Mouse (Mus musculus) MEL (cell line): ENCODE measurements around the gene Lrrc63. TPM values are rescaled to one million over a fixed set of nuclear protein-coding genes. Genes with fewer than 3 reads are reported as not detected.

Experiments
- DNase-seq: peaks from one replicate; pipeline ENCODE4 v3.0.0; 2011; ENCODE audit warnings: low read depth, low spot score
- H3K27ac ChIP-seq: 2 replicates; pipeline ENCODE4 v1.5.1; 2012; ENCODE audit warnings: low read depth, mild to moderate bottlenecking, control low read depth, low read length, moderate library complexity; ENCODE audit not compliant: control insufficient read depth
- H3K27me3 ChIP-seq, 2 experiments: fragments of 150-350 bp in 1 of 2; sonication (generic) in 1 of 2; 2 replicates each; pipeline ENCODE4 v1.6.1; 2012; ENCODE audit warnings: low read length in 2 of 2, mild to moderate bottlenecking in 2 of 2, improper control_type of control experiment in 1 of 2, moderate library complexity in 1 of 2; ENCODE audit not compliant: insufficient read depth in 2 of 2, control insufficient read depth in 1 of 2
- H3K36me3 ChIP-seq, 2 experiments: 2 replicates each; pipeline ENCODE4 v1.6.1; 2012 to 2014; ENCODE audit warnings: low read length in 2 of 2, improper control_type of control experiment in 1 of 2, inconsistent platforms in 1 of 2, mild to moderate bottlenecking in 1 of 2; ENCODE audit not compliant: insufficient read depth in 2 of 2, control insufficient read depth in 1 of 2
- H3K4me1 ChIP-seq, 2 experiments: fragments of 150-350 bp in 1 of 2; sonication (generic) in 1 of 2; 2 replicates each; pipeline ENCODE4 v1.6.1; 2012; ENCODE audit warnings: low read length in 2 of 2, improper control_type of control experiment in 1 of 2, mild to moderate bottlenecking in 1 of 2; ENCODE audit not compliant: insufficient read depth in 2 of 2, control insufficient read depth in 1 of 2
- H3K4me3 ChIP-seq, 2 experiments: fragments of 150-350 bp in 1 of 2; sonication (generic) in 1 of 2; 2 replicates each; pipeline ENCODE4 v1.5.1; 2012; ENCODE audit warnings: low read depth in 2 of 2, low read length in 2 of 2, mild to moderate bottlenecking in 2 of 2, moderate library complexity in 2 of 2, control low read depth in 1 of 2, improper control_type of control experiment in 1 of 2; ENCODE audit not compliant: control insufficient read depth in 1 of 2, insufficient read depth in 1 of 2
- H3K79me2 ChIP-seq: 2 replicates; pipeline ENCODE4 v1.6.1; 2012; ENCODE audit warnings: mild to moderate bottlenecking, low read length, moderate library complexity; ENCODE audit not compliant: control insufficient read depth, poor library complexity, insufficient read depth
- H3K9ac ChIP-seq: 2 replicates; pipeline ENCODE4 v1.6.1; 2012; ENCODE audit warnings: low read depth, mild to moderate bottlenecking, control low read depth, low read length, moderate library complexity; ENCODE audit not compliant: control insufficient read depth, poor library complexity, severe bottlenecking
- H3K9me3 ChIP-seq: fragments of 150-350 bp; sonication (generic); replicated peaks from 2 replicates; pipeline ENCODE4 v1.6.1; 2012; ENCODE audit warnings: mild to moderate bottlenecking, low read length, improper control_type of control experiment, moderate library complexity; ENCODE audit not compliant: insufficient read depth
- BHLHE40 ChIP-seq: IDR thresholded peaks from 2 replicates; pipeline ENCODE4 v1.6.1; 2012; ENCODE audit warnings: low read depth, mild to moderate bottlenecking, inconsistent platforms, low read length, improper control_type of control experiment, borderline replicate concordance
- CHD1 ChIP-seq: IDR thresholded peaks from 2 replicates; pipeline ENCODE4 v1.6.1; 2012; ENCODE audit warnings: low read depth, mild to moderate bottlenecking, inconsistent platforms, low read length, improper control_type of control experiment
- CHD2 ChIP-seq: IDR thresholded peaks from 2 replicates; pipeline ENCODE4 v1.6.1; 2011; ENCODE audit warnings: low read length, improper control_type of control experiment
- CTCF ChIP-seq, 3 experiments: IDR thresholded peaks in 2 of 3; conservative IDR thresholded peaks in 1 of 3; 2 replicates each; pipeline ENCODE4 v1.5.1; 2011 to 2012; ENCODE audit warnings: low read length in 3 of 3, low read depth in 2 of 3, mild to moderate bottlenecking in 2 of 3, improper control_type of control experiment in 1 of 3, inconsistent platforms in 1 of 3, mixed read lengths in 1 of 3, moderate library complexity in 1 of 3; ENCODE audit not compliant: control insufficient read depth in 1 of 3, insufficient read depth in 1 of 3, poor library complexity in 1 of 3, severe bottlenecking in 1 of 3
- E2F4 ChIP-seq: IDR thresholded peaks from 2 replicates; pipeline ENCODE4 v1.6.1; 2011; ENCODE audit warnings: low read depth, low read length, improper control_type of control experiment, borderline replicate concordance
- ELF1 ChIP-seq: IDR thresholded peaks from 2 replicates; pipeline ENCODE4 v1.6.1; 2014; ENCODE audit warnings: low read depth, mild to moderate bottlenecking, inconsistent platforms, low read length, improper control_type of control experiment, moderate library complexity
- EP300 ChIP-seq, 2 experiments: IDR thresholded peaks; 2 replicates each; pipeline ENCODE4 v1.6.1; 2011; ENCODE audit warnings: improper control_type of control experiment in 2 of 2, low read length in 2 of 2, low read depth in 1 of 2, mild to moderate bottlenecking in 1 of 2
- GABPA ChIP-seq: IDR thresholded peaks from 2 replicates; pipeline ENCODE4 v1.6.1; 2012; ENCODE audit warnings: low read depth, mild to moderate bottlenecking, inconsistent platforms, low read length, improper control_type of control experiment, moderate library complexity
- HCFC1 ChIP-seq: IDR thresholded peaks from 2 replicates; pipeline ENCODE4 v1.6.1; 2012; ENCODE audit warnings: low read depth, mild to moderate bottlenecking, inconsistent platforms, low read length, improper control_type of control experiment, moderate library complexity
- JUND ChIP-seq: IDR thresholded peaks from 2 replicates; pipeline ENCODE4 v1.6.1; 2011; ENCODE audit warnings: low read depth, mild to moderate bottlenecking, improper control_type of control experiment, low read length
- MAX ChIP-seq: IDR thresholded peaks from 2 replicates; pipeline ENCODE4 v1.6.1; 2011; ENCODE audit warnings: low read length, improper control_type of control experiment
- MXI1 ChIP-seq: IDR thresholded peaks from 2 replicates; pipeline ENCODE4 v1.6.1; 2011; ENCODE audit warnings: mild to moderate bottlenecking, low read depth, low read length, improper control_type of control experiment
- MYC ChIP-seq: IDR thresholded peaks from 2 replicates; pipeline ENCODE4 v1.6.1; 2011; ENCODE audit warnings: low read depth, mild to moderate bottlenecking, low read length, improper control_type of control experiment, moderate library complexity
- NELFE ChIP-seq: IDR thresholded peaks from 2 replicates; pipeline ENCODE4 v1.6.1; 2011; ENCODE audit warnings: low read depth, low read length, improper control_type of control experiment
- NRF1 ChIP-seq: IDR thresholded peaks from 2 replicates; pipeline ENCODE4 v1.6.1; 2014; ENCODE audit warnings: low read depth, mild to moderate bottlenecking, inconsistent platforms, low read length, improper control_type of control experiment, moderate library complexity; ENCODE audit not compliant: poor library complexity, insufficient read depth, severe bottlenecking
- RAD21 ChIP-seq: IDR thresholded peaks from 2 replicates; pipeline ENCODE4 v1.6.1; 2011; ENCODE audit warnings: mild to moderate bottlenecking, low read depth, low read length, improper control_type of control experiment
- RCOR1 ChIP-seq: IDR thresholded peaks from 2 replicates; pipeline ENCODE4 v1.6.1; 2012; ENCODE audit warnings: low read depth, mild to moderate bottlenecking, inconsistent platforms, low read length, improper control_type of control experiment
- SIN3A ChIP-seq: IDR thresholded peaks from 2 replicates; pipeline ENCODE4 v1.6.1; 2012; ENCODE audit warnings: low read length, improper control_type of control experiment, inconsistent platforms
- SMC3 ChIP-seq: IDR thresholded peaks from 2 replicates; pipeline ENCODE4 v1.6.1; 2011; ENCODE audit warnings: low read depth, low read length, improper control_type of control experiment
- TBP ChIP-seq: IDR thresholded peaks from 2 replicates; pipeline ENCODE4 v1.8.0; 2011; ENCODE audit warnings: low read depth, low read length, improper control_type of control experiment
- TCF12 ChIP-seq: IDR thresholded peaks from 2 replicates; pipeline ENCODE4 v1.6.1; 2014; ENCODE audit warnings: low read depth, mild to moderate bottlenecking, inconsistent platforms, low read length, improper control_type of control experiment, moderate library complexity
- UBTF ChIP-seq: IDR thresholded peaks from 2 replicates; pipeline ENCODE4 v1.6.1; 2012; ENCODE audit warnings: low read depth, mild to moderate bottlenecking, inconsistent platforms, low read length, improper control_type of control experiment, moderate library complexity, borderline replicate concordance; ENCODE audit not compliant: insufficient read depth
- USF2 ChIP-seq, 2 experiments: IDR thresholded peaks; 2 replicates each; pipeline ENCODE4 v1.6.1; 2011 to 2012; ENCODE audit warnings: improper control_type of control experiment in 2 of 2, low read length in 2 of 2, borderline replicate concordance in 1 of 2, inconsistent platforms in 1 of 2, low read depth in 1 of 2, mild to moderate bottlenecking in 1 of 2; ENCODE audit not compliant: insufficient read depth in 1 of 2
- ZC3H11A ChIP-seq: IDR thresholded peaks from 2 replicates; pipeline ENCODE4 v1.6.1; 2012; ENCODE audit warnings: low read depth, mild to moderate bottlenecking, inconsistent platforms, low read length, improper control_type of control experiment
- ZKSCAN1 ChIP-seq: IDR thresholded peaks from 2 replicates; pipeline ENCODE4 v1.6.1; 2012; ENCODE audit warnings: low read depth, mild to moderate bottlenecking, inconsistent platforms, low read length, improper control_type of control experiment, moderate library complexity
- ZMIZ1 ChIP-seq: IDR thresholded peaks from 2 replicates; pipeline ENCODE4 v1.6.1; 2012; ENCODE audit warnings: low read depth, mild to moderate bottlenecking, inconsistent platforms, low read length, improper control_type of control experiment, moderate library complexity
- ZNF384 ChIP-seq: IDR thresholded peaks from 2 replicates; pipeline ENCODE4 v1.6.1; 2012; ENCODE audit warnings: low read depth, mild to moderate bottlenecking, inconsistent platforms, low read length, improper control_type of control experiment
- polyA plus RNA-seq, 2 experiments: library from polyadenylated mRNA; stranded (reverse) in 1 of 2; unstranded in 1 of 2; fragments of >175 nt in 1 of 2; fragments of >200 nt in 1 of 2; gene quantifications; 2 replicates each; pipeline versions ENCODE4 v1.2.1 to v1.2.4; 2012; ENCODE audit warnings: low replicate concordance in 2 of 2, low read depth in 1 of 2; ENCODE audit not compliant: insufficient read length in 2 of 2, insufficient read depth in 1 of 2, missing spikeins in 1 of 2
- total RNA-seq: library from RNA; depleted of rRNA; stranded (reverse); fragments of 300-350 nt; gene quantifications from 2 replicates; pipeline ENCODE4 v1.2.3, GENCODE M21; 2012

The Lrrc63 gene
- total and polyA plus RNA-seq, 3 experiments: not detected

DNA sequence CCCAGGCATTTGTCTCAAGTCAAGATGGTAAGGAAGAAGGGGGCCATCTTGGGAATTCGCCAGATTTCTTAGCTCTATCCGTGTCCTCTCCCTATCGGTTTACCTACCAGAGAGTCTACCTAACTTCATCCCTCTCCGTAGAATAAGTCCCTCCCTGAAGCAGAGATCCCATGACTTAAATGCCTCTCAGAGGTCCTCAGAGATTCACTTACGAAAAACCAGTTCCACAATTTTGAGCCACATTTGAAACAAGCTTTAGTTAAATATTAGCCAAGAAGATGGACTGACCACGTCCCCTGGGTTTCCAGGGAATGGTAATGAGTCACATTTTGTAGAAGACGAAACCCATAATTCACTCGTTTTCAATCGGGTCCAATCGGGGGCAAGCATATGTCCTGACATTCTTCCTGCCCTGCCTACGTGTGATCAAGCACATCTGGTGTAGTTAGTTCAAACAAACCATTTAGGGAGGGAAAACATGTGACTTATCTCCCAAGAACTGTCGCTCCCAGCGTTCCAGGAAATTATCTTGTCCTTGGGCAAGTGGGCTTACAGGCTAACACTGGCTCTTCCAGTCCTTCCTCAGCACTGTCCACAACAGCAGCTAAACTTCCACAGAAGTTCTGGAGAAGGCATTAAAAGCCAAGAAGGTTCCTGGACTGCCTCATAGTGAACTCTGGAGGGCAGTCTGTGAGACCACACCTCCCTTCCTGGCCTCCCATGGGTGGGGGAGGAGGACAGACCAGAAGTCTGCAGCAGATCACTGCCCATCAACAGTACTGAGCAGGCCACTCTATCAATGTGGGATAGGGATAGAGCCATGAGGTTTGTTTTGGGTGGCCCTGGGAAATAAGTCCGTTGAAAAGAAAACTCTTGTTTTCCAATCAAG, 76.0 kb downstream of the Lrrc63 start:
- H3K4me3 ChIP-seq: no peak overlapping the region
- H3K4me1 ChIP-seq: peaks cover 0 to 5% of the 10 kb centered on the region in 2 experiments; a peak in 1 of 4 replicates
- DNase-seq: no peak
- no peaks in the 10 kb centered on the region for H3K27me3 ChIP-seq
- no peak overlapping the region for H3K27ac ChIP-seq
- no peaks in the 10 kb centered on the region for H3K9me3 ChIP-seq
- H3K9ac ChIP-seq: no peak overlapping the region
- TF ChIP-seq TCF12 (no peak), SMC3 (no peak), CHD2 (no peak), E2F4 (no peak), RAD21 (no peak), RCOR1 (no peak), MYC (no peak), MXI1 (no peak), CHD1 (no peak), ZNF384 (no peak), CTCF (IDR thresholded peaks at IDR 0.05 in 2 of 3, conservative IDR thresholded peaks at IDR 0.05 in 1 of 3; ENCODE audit: control insufficient read depth in 1 of 3, insufficient read depth in 1 of 3, low read depth in 2 of 3, low read length in 3 of 3, poor library complexity in 1 of 3, severe bottlenecking in 1 of 3) (no peak), ZMIZ1 (no peak)
- H3K79me2 ChIP-seq: no peaks in the 10 kb centered on the region
- peaks cover 0 to 2% of the 10 kb centered on the region in 2 experiments; a peak in 1 of 4 replicates for H3K36me3 ChIP-seq

DNA sequence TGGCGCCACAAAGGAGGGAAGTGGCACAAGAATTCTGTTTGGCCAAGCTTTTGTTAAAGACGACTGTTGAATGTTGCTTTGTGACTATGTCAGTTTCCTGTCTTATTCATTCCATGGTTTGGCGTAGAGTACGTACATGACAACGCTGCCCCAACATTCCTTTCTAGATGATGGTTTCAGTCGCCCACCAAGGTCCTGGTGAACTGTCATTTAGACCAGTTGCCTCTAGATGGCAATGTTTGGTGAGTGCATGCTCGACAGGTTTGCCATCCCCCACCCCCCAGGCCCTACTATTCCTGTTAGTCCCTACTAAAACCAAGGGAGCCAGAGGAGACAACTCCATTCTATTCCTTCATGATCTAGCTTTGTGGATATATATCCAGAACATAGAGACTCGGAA, 78.2 kb downstream of the Lrrc63 start:
- H3K9ac ChIP-seq: no peak overlapping the region
- DNase-seq: no peak
- TF ChIP-seq GABPA (no peak), NELFE (no peak), MAX (no peak), JUND (no peak), NRF1 (no peak), UBTF (no peak), ZC3H11A (peak; percentile 7; the same call in 1 of the 2 replicates), TBP (no peak), ZKSCAN1 (no peak), SIN3A (no peak), BHLHE40 (no peak), HCFC1 (no peak), RCOR1 (no peak), ELF1 (no peak), RAD21 (peak; percentile 26), ZMIZ1 (no peak), MXI1 (no peak), EP300 (IDR thresholded peaks at IDR 0.05; ENCODE audit: low read depth in 1 of 2, low read length in 2 of 2) (no peak), CTCF (IDR thresholded peaks at IDR 0.05 in 2 of 3, conservative IDR thresholded peaks at IDR 0.05 in 1 of 3; ENCODE audit: control insufficient read depth in 1 of 3, insufficient read depth in 1 of 3, low read depth in 2 of 3, low read length in 3 of 3, poor library complexity in 1 of 3, severe bottlenecking in 1 of 3) (peak; percentile 41 to 54 (median 53)), USF2 (IDR thresholded peaks at IDR 0.05; ENCODE audit: borderline replicate concordance in 1 of 2, insufficient read depth in 1 of 2, low read depth in 1 of 2, low read length in 2 of 2) (no peak)
- TF ChIP-seq, all 39 proteins: peak for 3
- Histone ChIP-seq H3K4me3 (no peak overlapping the region), H3K36me3 (peaks cover 0 to 2% of the 10 kb centered on the region in 2 experiments; a peak in 1 of 4 replicates), H3K79me2 (no peaks in the 10 kb centered on the region), H3K27me3 (no peaks in the 10 kb centered on the region), H3K27ac (no peak overlapping the region), H3K9me3 (no peaks in the 10 kb centered on the region), H3K4me1 (peaks cover 0 to 5% of the 10 kb centered on the region in 2 experiments; a peak in 1 of 4 replicates)
